Mouse (Mus musculus) heart, postnatal 0 days (tissue): ENCODE measurements around the gene Abhd12b.

Source experiments
- CTCF ChIP-seq: IDR thresholded peaks from 2 replicates; pipeline ENCODE4 v1.5.1; 2016; ENCODE audit warnings: antibody characterized with exemption, control low read depth, low read depth
- EP300 ChIP-seq: IDR thresholded peaks from 2 replicates; pipeline ENCODE4 v1.6.1; 2016; ENCODE audit warnings: antibody characterized with exemption, low read depth

- TF ChIP-seq CTCF (no peak), EP300 (no peak)
These were observed 2.3 kb downstream of the Abhd12b start for GRCm38 (mm10) chr12:70156222-70156621.
